Mouse (Mus musculus) Muller cell, postnatal 12 days (primary cell): ENCODE results near the gene Dok5.

Experiments used
- DNase-seq: peaks from one replicate; pipeline ENCODE4 v3.0.0-alpha.2; 2015; ENCODE audit errors: inconsistent ontology term

Gene Dok5

DNA sequence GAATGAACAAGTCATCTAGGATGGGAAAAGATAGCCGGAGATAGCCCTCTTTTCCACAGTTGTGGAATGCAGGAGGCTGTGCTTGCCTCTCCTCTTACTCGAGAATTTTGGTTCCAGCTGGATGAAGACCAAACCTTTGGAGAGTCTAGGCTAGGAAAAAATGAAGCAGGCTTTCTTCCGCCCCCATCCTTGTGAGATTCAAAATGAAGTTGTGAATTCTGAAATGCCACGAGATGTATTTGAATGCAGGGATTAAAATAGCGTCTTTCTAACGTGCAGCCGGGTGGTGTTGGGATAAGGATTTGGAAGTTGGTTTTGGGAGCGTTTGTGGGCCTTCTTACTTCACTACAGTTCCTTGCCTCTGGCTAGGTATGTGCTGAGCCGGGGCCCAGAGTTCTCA, 6.8 kb downstream of the Dok5 start:
- DNase-seq = no peak

DNA sequence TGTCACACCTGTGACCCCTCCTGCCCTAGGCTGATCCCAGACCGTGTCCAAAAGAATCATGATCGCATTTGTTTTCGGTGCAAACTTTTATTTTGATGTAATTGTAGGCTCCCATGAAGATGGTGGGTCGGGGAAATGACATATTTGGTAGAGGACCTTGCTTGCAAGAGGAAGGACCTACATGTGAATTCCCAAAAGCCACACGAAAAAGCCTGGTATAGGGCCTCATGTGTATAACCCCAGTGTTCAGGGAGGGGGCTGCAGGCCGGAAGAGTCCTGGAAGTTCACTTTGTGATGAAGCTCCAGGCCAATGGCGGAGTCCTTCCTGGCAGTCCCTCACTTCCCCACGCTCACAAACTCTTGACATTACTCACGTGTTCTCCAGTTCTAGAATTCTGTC, 7.3 kb downstream of the Dok5 start:
- no peak for DNase-seq

DNA sequence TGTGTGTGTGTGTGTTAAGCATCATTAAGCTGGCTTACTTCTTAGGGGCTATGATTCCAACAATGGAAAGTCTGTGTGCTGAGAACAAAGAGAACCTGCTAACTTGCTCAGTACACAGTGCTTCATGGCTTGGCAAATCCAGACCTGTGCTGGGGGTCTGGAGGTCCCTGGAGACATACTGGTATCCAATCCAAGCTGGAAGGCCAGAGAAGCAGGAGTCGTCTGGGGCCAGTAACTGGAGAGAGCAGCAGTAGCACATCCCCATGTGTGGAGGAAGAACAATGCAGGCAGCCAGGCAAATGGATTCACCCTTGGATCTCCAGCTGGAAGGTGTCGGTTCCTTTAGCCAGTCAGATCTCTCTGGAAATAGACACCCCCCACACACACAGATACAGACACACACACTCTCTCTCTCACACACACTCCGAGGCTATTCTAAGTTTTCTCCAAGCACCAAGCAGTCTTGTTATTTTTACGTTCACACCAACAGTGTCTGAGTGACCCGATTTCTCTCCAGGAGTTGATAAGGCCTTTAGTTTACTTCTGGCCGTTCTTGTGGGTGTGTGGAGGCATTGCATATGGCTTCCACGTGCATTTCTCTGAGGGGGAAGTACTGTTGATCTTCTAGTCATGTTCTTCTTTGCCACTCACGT, 8.2 kb downstream of the Dok5 start:
- no peak for DNase-seq

DNA sequence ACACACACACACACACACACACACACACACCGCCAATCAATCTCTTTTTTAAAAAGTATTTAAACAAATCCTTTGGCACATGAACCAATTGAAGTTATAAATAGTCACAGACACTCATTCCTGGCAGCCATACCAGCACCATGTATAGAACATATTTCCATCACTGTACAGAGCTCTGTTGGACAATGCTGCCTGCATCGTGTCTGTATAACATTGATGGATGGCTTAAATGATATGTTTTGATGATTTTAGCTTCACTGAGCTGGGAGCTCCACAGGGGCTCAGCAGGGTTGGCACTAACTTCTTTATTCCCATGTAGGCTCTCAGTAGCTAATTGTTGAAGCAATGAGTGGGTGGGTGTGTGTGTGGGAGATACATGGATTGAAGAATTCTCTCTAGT, 11.9 kb downstream of the Dok5 start:
- DNase-seq = no peak

DNA sequence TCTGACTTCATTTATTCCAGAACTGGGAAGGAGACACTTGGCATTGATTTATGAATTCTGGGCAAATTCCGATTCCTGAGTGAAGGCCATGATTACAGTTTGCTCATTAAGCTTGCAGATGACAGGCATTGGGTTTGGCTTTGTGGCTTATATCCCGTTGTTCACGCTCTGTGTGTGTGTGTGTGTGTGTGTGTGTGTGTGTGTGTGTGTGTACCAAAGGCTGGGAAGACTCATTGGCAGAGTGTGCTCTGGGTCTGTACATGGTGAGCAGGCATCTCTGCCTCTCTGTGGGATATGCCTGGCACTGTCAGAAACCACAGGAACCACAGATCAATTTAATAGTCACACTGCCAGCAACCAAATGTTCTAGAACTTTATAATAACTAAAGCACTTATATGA, 17.3 kb downstream of the Dok5 start:
- DNase-seq = peak; percentile 37

- no peak for DNase-seq
Observed at GRCm38 (mm10) chr2:170752191-170752850, 20.7 kb downstream of the Dok5 start.

- no peak for DNase-seq
Observed at GRCm38 (mm10) chr2:170755817-170756216, 24.2 kb downstream of the Dok5 start.

GRCm38 (mm10) chr2:170756667-170757066, 25.1 kb downstream of the Dok5 start:
- DNase-seq = no peak

DNA sequence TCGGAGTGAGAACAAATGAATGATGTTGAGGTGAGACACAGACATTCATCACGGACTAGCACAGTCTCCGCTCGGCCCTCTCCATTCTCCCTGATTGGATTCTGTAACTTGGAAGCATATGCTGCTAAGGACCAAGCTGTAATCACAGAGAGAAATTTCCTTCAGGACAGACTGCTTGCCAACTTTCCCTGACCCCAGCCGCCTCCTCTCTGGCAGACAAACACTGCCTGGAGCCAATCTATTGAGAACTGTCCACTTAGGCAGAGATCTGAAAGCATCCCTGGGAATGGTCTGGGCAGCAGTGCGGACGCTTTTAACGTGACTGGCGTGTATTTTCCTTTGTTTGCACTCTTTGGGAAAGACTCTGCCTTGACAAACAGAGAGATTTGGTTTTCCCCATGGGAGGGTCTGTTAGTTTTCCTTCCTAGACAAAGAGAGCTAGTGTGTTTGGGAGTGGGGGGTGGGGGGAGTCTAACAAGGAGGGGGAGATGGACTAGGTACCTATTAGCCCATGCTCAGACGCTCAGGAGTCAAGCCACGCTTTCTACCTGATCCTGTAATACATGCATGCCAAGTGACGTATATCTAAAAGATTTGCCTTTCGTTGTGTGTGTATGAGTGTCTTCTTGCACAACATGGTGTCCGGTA, 25.7 kb downstream of the Dok5 start:
- DNase-seq = peak; percentile 59

GRCm38 (mm10) chr2:170758201-170758600, 26.6 kb downstream of the Dok5 start:
- no peak for DNase-seq

DNA sequence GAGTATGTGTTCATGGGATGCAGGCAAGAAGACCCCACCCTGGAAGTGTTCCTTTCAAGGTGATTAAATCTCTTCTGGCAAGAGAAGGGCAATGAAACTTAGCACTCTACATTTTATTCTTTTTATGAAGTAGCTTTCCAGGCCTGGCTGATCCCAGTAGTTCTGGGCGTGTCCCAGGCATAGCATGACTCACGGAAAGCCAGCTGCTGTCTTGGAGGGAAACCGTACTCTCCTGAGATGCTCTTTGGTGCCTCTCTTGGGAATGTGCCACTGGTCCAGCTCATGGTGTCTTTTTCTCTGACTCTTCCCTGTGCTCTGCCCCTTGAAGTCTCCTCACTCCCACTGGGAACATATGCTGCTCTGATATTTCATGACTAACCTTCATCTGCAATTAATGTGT, 33.1 kb downstream of the Dok5 start:
- no peak for DNase-seq

- no peak for DNase-seq
Observed at GRCm38 (mm10) chr2:170767243-170767642, 35.6 kb downstream of the Dok5 start.

- DNase-seq = no peak
Observed at GRCm38 (mm10) chr2:170768699-170769098, 37.1 kb downstream of the Dok5 start.

GRCm38 (mm10) chr2:170771555-170771954, 39.9 kb downstream of the Dok5 start:
- DNase-seq = no peak

- DNase-seq = peak; percentile 50
Observed at GRCm38 (mm10) chr2:170772126-170772884, 40.7 kb downstream of the Dok5 start.

GRCm38 (mm10) chr2:170772885-170773270, 41.3 kb downstream of the Dok5 start:
- DNase-seq = no peak

DNA sequence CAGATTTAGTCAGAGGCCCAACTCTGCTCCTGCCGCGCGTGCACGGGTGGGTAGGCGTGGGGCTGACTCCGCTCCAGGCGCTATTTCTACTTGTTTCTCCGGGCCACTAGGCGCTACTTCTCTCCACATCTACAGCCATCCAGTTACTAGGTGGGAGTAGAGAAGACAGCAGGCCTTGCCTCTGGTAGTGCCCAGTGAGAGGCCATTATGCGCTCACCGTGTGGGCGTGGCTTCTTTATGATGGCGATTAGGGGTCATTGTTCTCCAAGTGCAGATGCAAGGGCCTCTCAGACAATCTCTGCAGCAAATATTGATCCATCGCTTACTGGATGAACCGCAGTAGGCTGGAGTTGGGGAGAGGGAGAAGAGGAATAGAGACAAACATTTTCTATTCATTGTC, 44.0 kb downstream of the Dok5 start:
- no peak for DNase-seq

DNA sequence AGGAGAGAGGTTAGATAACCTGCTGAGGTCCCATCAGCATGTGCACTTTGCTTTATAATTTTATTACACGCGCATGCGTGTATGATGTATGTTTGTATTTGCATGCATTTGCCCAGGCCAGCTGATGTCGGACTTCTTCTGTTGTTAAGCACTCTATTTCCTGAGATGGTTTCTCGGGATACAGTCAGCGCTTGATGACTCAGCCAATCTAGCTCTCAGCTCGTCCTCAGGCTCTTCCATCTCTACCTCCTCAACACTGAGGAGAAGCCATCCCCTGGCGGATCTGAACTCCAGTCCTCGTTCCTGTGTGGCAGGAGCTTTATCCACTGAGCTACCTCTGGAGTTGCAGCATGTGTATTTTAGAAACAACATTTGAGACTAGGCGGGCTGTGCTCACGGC, 44.5 kb downstream of the Dok5 start:
- no peak for DNase-seq

DNA sequence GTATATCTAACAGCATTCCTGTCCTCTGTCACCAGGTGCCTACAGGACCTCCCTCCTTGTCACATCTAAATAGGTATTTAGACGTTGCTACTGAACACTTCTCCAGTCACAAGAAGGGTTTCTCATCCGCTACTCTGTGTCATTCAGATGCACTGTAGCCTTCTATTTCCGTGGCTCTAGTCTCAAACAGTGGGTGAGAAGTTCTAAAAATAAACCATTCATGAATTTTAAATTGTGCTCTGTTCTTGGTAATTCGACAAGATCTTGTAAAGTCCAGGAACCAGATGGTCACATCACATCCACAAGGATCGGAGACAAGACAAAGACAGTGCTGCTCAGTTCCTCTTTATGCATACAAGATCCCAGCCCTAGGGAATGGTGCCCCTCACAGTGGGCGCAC, 46.0 kb downstream of the Dok5 start:
- no peak for DNase-seq

DNA sequence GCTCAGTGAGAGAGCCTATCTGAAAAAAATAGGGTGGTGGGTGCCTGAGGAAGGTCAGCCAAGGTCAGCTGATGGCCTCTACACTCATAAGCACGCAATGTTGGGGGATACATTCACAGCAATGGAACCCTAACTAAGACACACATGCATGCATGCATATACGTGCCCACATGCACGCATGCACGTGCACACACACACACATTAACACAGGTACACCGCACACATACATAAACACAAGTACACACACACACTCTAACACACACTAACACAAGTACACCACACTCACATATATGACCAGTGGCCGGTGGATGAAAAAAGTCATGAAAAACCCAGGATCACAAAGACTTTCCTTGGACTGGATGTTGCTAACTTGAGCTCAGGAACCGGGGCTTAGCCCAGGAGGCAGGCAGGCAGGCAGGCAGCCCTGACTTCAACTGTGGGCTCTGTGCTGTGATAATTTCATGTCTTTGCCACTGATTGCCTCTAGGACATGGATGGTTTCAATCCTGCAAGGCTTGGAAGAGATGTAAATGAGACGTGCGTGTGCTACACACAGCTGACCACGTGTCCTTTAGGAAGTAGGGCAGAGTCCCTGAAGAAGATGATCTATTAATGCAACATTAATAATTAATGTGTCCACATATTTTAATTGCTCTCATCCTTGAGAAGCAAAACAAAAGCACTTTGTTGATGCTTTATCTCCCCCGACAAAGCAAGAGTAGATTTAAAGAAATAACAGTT, 48.6 kb downstream of the Dok5 start:
- no peak for DNase-seq

DNA sequence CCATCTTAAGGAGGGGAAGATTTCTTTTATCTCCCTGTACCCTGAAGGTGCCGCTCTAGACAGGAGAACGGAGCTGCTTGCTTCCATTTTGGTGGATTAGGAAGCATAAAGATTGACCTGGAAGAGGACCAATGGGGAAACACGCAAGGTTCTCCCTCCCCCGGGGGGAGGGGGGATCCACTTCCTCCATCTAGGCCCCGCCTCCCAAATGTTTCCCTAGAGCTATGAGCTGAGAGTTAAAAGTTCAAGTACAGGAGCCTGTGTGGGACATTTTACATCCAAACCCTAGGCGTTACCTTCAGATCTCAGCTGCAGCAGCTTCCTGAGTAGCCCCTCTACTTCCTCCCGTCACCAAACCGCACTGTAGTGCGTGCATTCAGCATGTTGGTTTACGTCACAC, 56.5 kb downstream of the Dok5 start:
- no peak for DNase-seq
